Mouse (Mus musculus) yolk sac, embryonic 10.5 days (tissue): ENCODE measurements around the gene Samd7.
"Not testable (repeated sequence)": the region's sequence is repeated elsewhere in the genome, so short reads cannot be mapped to it uniquely, and the experiment has no call there.

Experiments used
- DNase-seq: peaks from one replicate; pipeline ENCODE4 v3.0.0-alpha.2; 2017; ENCODE audit warnings: low spot score

Gene Samd7

GRCm38 (mm10) chr3:30746006-30746405, at the start of gene Samd7:
Samd7 (plus strand) TSS chr3:30746293.
- DNase-seq: no peak

- peak; percentile 15 for DNase-seq
Measured at GRCm38 (mm10) chr3:30696346-30696745, 49.7 kb upstream of the Samd7 start.

GRCm38 (mm10) chr3:30697891-30698290, 48.2 kb upstream of the Samd7 start:
- no peak for DNase-seq

GRCm38 (mm10) chr3:30699711-30700505, 46.2 kb upstream of the Samd7 start, which contains the start of gene Lrrc31:
Lrrc31 (minus strand) TSS chr3:30699843.
- DNase-seq: not testable (repeated sequence)

GRCm38 (mm10) chr3:30705977-30706376, 40.1 kb upstream of the Samd7 start:
- no peak for DNase-seq

- DNase-seq: no peak
Measured at GRCm38 (mm10) chr3:30706614-30707276, 39.3 kb upstream of the Samd7 start.

GRCm38 (mm10) chr3:30710191-30710590, 35.9 kb upstream of the Samd7 start:
- DNase-seq: no peak

GRCm38 (mm10) chr3:30713334-30713733, 32.8 kb upstream of the Samd7 start:
- DNase-seq: no peak

GRCm38 (mm10) chr3:30718649-30719048, 27.4 kb upstream of the Samd7 start:
- no peak for DNase-seq

- no peak for DNase-seq
Measured at GRCm38 (mm10) chr3:30722036-30722435, 24.1 kb upstream of the Samd7 start.

- no peak for DNase-seq
Measured at GRCm38 (mm10) chr3:30722461-30722860, 23.6 kb upstream of the Samd7 start.

- no peak for DNase-seq
Measured at GRCm38 (mm10) chr3:30723179-30723578, 22.9 kb upstream of the Samd7 start.

GRCm38 (mm10) chr3:30724105-30724824, 21.8 kb upstream of the Samd7 start:
- no peak for DNase-seq

GRCm38 (mm10) chr3:30724848-30725465, 21.1 kb upstream of the Samd7 start:
- no peak for DNase-seq

GRCm38 (mm10) chr3:30725514-30725913, 20.6 kb upstream of the Samd7 start:
- no peak for DNase-seq

- DNase-seq: no peak
Measured at GRCm38 (mm10) chr3:30727209-30727608, 18.9 kb upstream of the Samd7 start.

GRCm38 (mm10) chr3:30729046-30729445, 17.0 kb upstream of the Samd7 start:
- no peak for DNase-seq

- no peak for DNase-seq
Measured at GRCm38 (mm10) chr3:30736809-30737208, 9.3 kb upstream of the Samd7 start.

GRCm38 (mm10) chr3:30741306-30741705, 4.8 kb upstream of the Samd7 start:
- no peak for DNase-seq

- DNase-seq: no peak
Measured at GRCm38 (mm10) chr3:30742891-30743290, 3.2 kb upstream of the Samd7 start.

GRCm38 (mm10) chr3:30748316-30748715, 2.2 kb downstream of the Samd7 start:
- no peak for DNase-seq

- no peak for DNase-seq
Measured at GRCm38 (mm10) chr3:30754696-30755095, 8.6 kb downstream of the Samd7 start.
